Mouse (Mus musculus): Measurements from ENCODE around the gene Fhad1.
"Not testable (repeated sequence)": the region's sequence is repeated elsewhere in the genome, so short reads cannot be mapped to it uniquely, and the experiment has no call there.

Gene Fhad1

GRCm38 (mm10) chr4:142014659-142015608 is at the start of gene Fhad1:
Gene Fhad1 (minus strand): TSS chr4:142015082.
- in situ Hi-C loops (cut with MboI, MseI), result loop anchor here in 1 of 2 experiments (5.0 kb wide), 1 partner anchor 67 kb away; the partner anchor contains the start of gene Tmem51

GRCm38 (mm10) chr4:142063057-142063534 is 48.2 kb upstream of the Fhad1 start:
- in situ Hi-C loops (cut with MboI, MseI), result no loop called here

GRCm38 (mm10) chr4:142061485-142062240 is 46.8 kb upstream of the Fhad1 start:
- in situ Hi-C loops (cut with MboI, MseI), result no loop called here

GRCm38 (mm10) chr4:142060455-142061378 is 45.8 kb upstream of the Fhad1 start:
- in situ Hi-C loops (cut with MboI, MseI), result no loop called here

- in situ Hi-C loops (cut with MboI, MseI), result no loop called here
These were observed 44.9 kb upstream of the Fhad1 start for GRCm38 (mm10) chr4:142059841-142060193.

- in situ Hi-C loops (cut with MboI, MseI), result no loop called here
These were observed 44.4 kb upstream of the Fhad1 start for GRCm38 (mm10) chr4:142059113-142059840.

- in situ Hi-C loops (cut with MboI, MseI), result no loop called here
These were observed 42.8 kb upstream of the Fhad1 start for GRCm38 (mm10) chr4:142057529-142058216.

GRCm38 (mm10) chr4:142055600-142055999 is 40.7 kb upstream of the Fhad1 start:
- in situ Hi-C loops (cut with MboI, MseI), result no loop called here

- in situ Hi-C loops (cut with MboI, MseI), result no loop called here
These were observed 39.7 kb upstream of the Fhad1 start for GRCm38 (mm10) chr4:142054580-142054979.

GRCm38 (mm10) chr4:142053661-142054448 is 39.0 kb upstream of the Fhad1 start:
- in situ Hi-C loops (cut with MboI, MseI), result no loop called here

- in situ Hi-C loops (cut with MboI, MseI), result no loop called here
These were observed 38.4 kb upstream of the Fhad1 start for GRCm38 (mm10) chr4:142053261-142053660.

GRCm38 (mm10) chr4:142052391-142053132 is 37.7 kb upstream of the Fhad1 start:
- in situ Hi-C loops (cut with MboI, MseI), result no loop called here

GRCm38 (mm10) chr4:142051883-142052282 is 37.0 kb upstream of the Fhad1 start:
- in situ Hi-C loops (cut with MboI, MseI), result not testable (repeated sequence)

GRCm38 (mm10) chr4:142049963-142050362 is 35.1 kb upstream of the Fhad1 start:
- in situ Hi-C loops (cut with MboI, MseI), result no loop called here

GRCm38 (mm10) chr4:142048391-142048790 is 33.5 kb upstream of the Fhad1 start:
- in situ Hi-C loops (cut with MboI, MseI), result no loop called here

- in situ Hi-C loops (cut with MboI, MseI), result no loop called here
These were observed 32.1 kb upstream of the Fhad1 start for GRCm38 (mm10) chr4:142047005-142047404.

GRCm38 (mm10) chr4:142046496-142046895 is 31.6 kb upstream of the Fhad1 start:
- in situ Hi-C loops (cut with MboI, MseI), result no loop called here

- in situ Hi-C loops (cut with MboI, MseI), result no loop called here
These were observed 30.8 kb upstream of the Fhad1 start for GRCm38 (mm10) chr4:142045595-142046163.

All from T-helper 17 cell (primary cell).